Comparison of ENCODE assay signal across 10 mouse cellular contexts in genomic region chr17:43137838-43138237, GRCm38 (mm10).
DNase-seq lines count a peak whose midpoint lies in the region; ATAC-seq and TF ChIP-seq lines count a peak whose summit lies in the region.
"Had no signal": no experiment of that assay in that cellular context is flagged by ENCODE, and none has a peak within 500 bp of the region (broad histone marks: within the 10 kb centered on the region; RNA-seq: fewer than 3 reads in every experiment).

No protein-coding gene starts in this region.

- no peaks in the 10 kb centered on the region for H3K36me3 ChIP-seq in heart, embryonic 11.5 days (ENCODE audit: control insufficient read depth, insufficient read depth, low read length)
- no peaks in the 10 kb centered on the region for H3K36me3 ChIP-seq in liver, embryonic 16.5 days (ENCODE audit: control insufficient read depth, insufficient read depth)
- H3K36me3 ChIP-seq in small intestine, adult 2 months (ENCODE audit: control insufficient read depth, insufficient read depth, low read length) = no peaks in the 10 kb centered on the region

- no peak for ATAC-seq in heart, embryonic 11.5 days (replicated peaks; ENCODE audit: insufficient number of reproducible peaks, low FRiP score, low TSS enrichment)
- peak; percentile 55 for ATAC-seq in liver, embryonic 16.5 days (ENCODE audit: low read depth)

- TF ChIP-seq CTCF in small intestine, adult 2 months (IDR thresholded peaks at IDR 0.05; ENCODE audit: extremely low read depth, insufficient read length, insufficient replicate concordance, low read depth, low read length) = no peak

- 86% methylated on average over 9 of the region's 9 CpGs for WGBS in heart, embryonic 11.5 days (ENCODE audit: insufficient replicate concordance)
- WGBS in liver, embryonic 16.5 days (ENCODE audit: insufficient replicate concordance) = 44% methylated on average over 9 of the region's 9 CpGs
- 85% methylated on average over 9 of the region's 9 CpGs for WGBS in small intestine, adult 2 months

- H3K4me2 ChIP-seq in heart, embryonic 11.5 days = no peak overlapping the region
- 0 out of 2 replicates have a peak overlapping the region, but pooled peaks have one; percentile 7 for H3K4me2 ChIP-seq in liver, embryonic 16.5 days (ENCODE audit: low read depth, low read length)

- TF ChIP-seq POLR2A in small intestine, adult 2 months (IDR thresholded peaks at IDR 0.05; ENCODE audit: low read depth, low read length) = no peak

- no peaks in the 10 kb centered on the region for H3K4me1 ChIP-seq in heart, embryonic 11.5 days (ENCODE audit: control insufficient read depth, insufficient read depth, low read length)
- no peaks in the 10 kb centered on the region; the same call in 1 of the 2 replicates for H3K4me1 ChIP-seq in liver, embryonic 16.5 days (ENCODE audit: control insufficient read depth, low read depth, low read length)
- peaks cover 8% of the 10 kb centered on the region for H3K4me1 ChIP-seq in small intestine, adult 2 months (ENCODE audit: control insufficient read depth, insufficient read depth, insufficient read length, low read length)

- H3K9ac ChIP-seq in heart, embryonic 11.5 days (ENCODE audit: low read depth, low read length) = no peak overlapping the region
- H3K9ac ChIP-seq in liver, embryonic 16.5 days (ENCODE audit: low read depth, low read length) = no peak overlapping the region

- no peaks in the 10 kb centered on the region for H3K27me3 ChIP-seq in heart, embryonic 11.5 days (ENCODE audit: control insufficient read depth, insufficient read depth, low read length)
- no peaks in the 10 kb centered on the region for H3K27me3 ChIP-seq in liver, embryonic 16.5 days (ENCODE audit: control insufficient read depth, insufficient read depth, low read depth, low read length)
- H3K27me3 ChIP-seq in small intestine, adult 2 months (ENCODE audit: control insufficient read depth, insufficient read depth, low read length) = no peaks in the 10 kb centered on the region

- H3K27ac ChIP-seq in heart, embryonic 11.5 days (ENCODE audit: low read depth, low read length) = no peak overlapping the region
- H3K27ac ChIP-seq in liver, embryonic 16.5 days (ENCODE audit: low read length) = peak overlapping the region; percentile 59
- peak overlapping the region; percentile 44; the same call in 1 of the 2 replicates for H3K27ac ChIP-seq in small intestine, adult 2 months (ENCODE audit: insufficient read depth, low read depth, low read length)

- no peak overlapping the region for H3K4me3 ChIP-seq in heart, embryonic 11.5 days (ENCODE audit: low read depth, low read length)
- no peak overlapping the region for H3K4me3 ChIP-seq in liver, embryonic 16.5 days (ENCODE audit: low read depth, low read length)
- H3K4me3 ChIP-seq in small intestine, adult 2 months (ENCODE audit: low read depth, low read length) = no peak overlapping the region

- no peaks in the 10 kb centered on the region for H3K9me3 ChIP-seq in heart, embryonic 11.5 days (replicated peaks; ENCODE audit: control insufficient read depth, low read length)
- no peaks in the 10 kb centered on the region for H3K9me3 ChIP-seq in liver, embryonic 16.5 days (replicated peaks; ENCODE audit: control insufficient read depth, low read length)

- peak; percentile 29 to 67 for DNase-seq in heart, adult 18-20 months
- DNase-seq in heart, adult 8-10 months (ENCODE audit: low spot score) = peak; percentile 19
- no peak for DNase-seq in cerebellum, postnatal 25 days
- no peak for DNase-seq in frontal cortex, postnatal 10 days (ENCODE audit: low spot score in 2 of 2)
- DNase-seq in frontal cortex, postnatal 36 days (ENCODE audit: low spot score in 2 of 2) = no peak
- DNase-seq: cerebellum, postnatal 10 days; kidney, postnatal 4 days had no signal

Comparison
In these comparisons a context has a peak if more than half of its experiments do, and no peak if none do; other contexts are left out.
1. DNase-seq: peak in heart, adult 18-20 months (2 of 2) and heart, adult 8-10 months (single experiment); none in cerebellum, postnatal 25 days (0 of 2), frontal cortex, postnatal 10 days (0 of 2) and frontal cortex, postnatal 36 days (0 of 2).